Mouse (Mus musculus) kidney, embryonic 14.5 days (tissue): ENCODE results near the gene Sdccag8. TPM values are rescaled to one million over a fixed set of nuclear protein-coding genes. Genes with fewer than 3 reads are reported as not detected.

Experiments
- ATAC-seq: fragments of 200-750 bp; cut with Nextera tagmentation; 2 replicates; pipeline ENCODE4 v1.8.0; 2017; ENCODE audit warnings: moderate number of reproducible peaks, mild to moderate bottlenecking, moderate TSS enrichment, moderate library complexity; ENCODE audit not compliant: low FRiP score, low TSS enrichment
- H3K27ac ChIP-seq: fragments of 300-500 bp; sonication (generic); 2 replicates; pipeline ENCODE4 v1.5.1; 2014; ENCODE audit warnings: low read depth, mild to moderate bottlenecking, low read length, moderate library complexity, mixed read lengths
- H3K27me3 ChIP-seq: fragments of 300-500 bp; sonication (generic); 2 replicates; pipeline ENCODE4 v1.6.1; 2014; ENCODE audit warnings: mild to moderate bottlenecking, low read length; ENCODE audit not compliant: control insufficient read depth, insufficient read depth
- H3K36me3 ChIP-seq: fragments of 300-500 bp; sonication (generic); 2 replicates; pipeline ENCODE4 v1.6.1; 2014; ENCODE audit warnings: low read length, mixed read lengths; ENCODE audit not compliant: control insufficient read depth, insufficient read depth
- H3K4me1 ChIP-seq: fragments of 300-500 bp; sonication (generic); 2 replicates; pipeline ENCODE4 v1.6.1; 2014; ENCODE audit warnings: low read length, mixed read lengths; ENCODE audit not compliant: control insufficient read depth, insufficient read depth
- H3K4me2 ChIP-seq: fragments of 300-500 bp; sonication (generic); replicated peaks from 2 replicates; pipeline ENCODE4 v1.6.1; 2014; ENCODE audit warnings: low read depth, mild to moderate bottlenecking, low read length
- H3K4me3 ChIP-seq: fragments of 300-500 bp; sonication (generic); 2 replicates; pipeline ENCODE4 v1.5.1; 2014; ENCODE audit warnings: mild to moderate bottlenecking, low read length
- H3K9ac ChIP-seq: fragments of 300-500 bp; sonication (generic); 2 replicates; pipeline ENCODE4 v1.6.1; 2014; ENCODE audit warnings: low read depth, mild to moderate bottlenecking, low read length, moderate library complexity
- H3K9me3 ChIP-seq: fragments of 300-500 bp; sonication (generic); 2 replicates; pipeline ENCODE4 v1.6.1; 2016; ENCODE audit warnings: low read length; ENCODE audit not compliant: control insufficient read depth
- WGBS: fragments of 180-500 bp; shearing (Covaris S2); extraction: QIAGEN DNeasy Blood & Tissue Kit; methylation state at CpG from one replicate; pipeline ENCODE4 v1.1.7; 2014; 5-methylcytosine and 5-hydroxymethylcytosine counted together
- polyA plus RNA-seq: library from polyadenylated mRNA; unstranded; fragments of >200 nt; fragmentation: Nextera tagmentation; extraction: Ambion mirVana; gene quantifications from 2 replicates; pipeline ENCODE4 v1.2.1, GENCODE M21; 2014

Gene Sdccag8
- polyA plus RNA-seq, 1 experiment from 2014 or later = 17.0 TPM

- no peak overlapping the region for H3K27ac ChIP-seq
- no peak for ATAC-seq
- WGBS = 41% methylated on average over 6 of the region's 6 CpGs
Observed at GRCm38 (mm10) chr1:176879614-176880013, 65.2 kb downstream of the Sdccag8 start.

GRCm38 (mm10) chr1:176880101-176880500 lies 65.6 kb downstream of the Sdccag8 start:
- H3K4me3 ChIP-seq = no peak overlapping the region
- H3K27ac ChIP-seq = no peak overlapping the region
- no peak overlapping the region for H3K4me2 ChIP-seq
- no peaks in the 10 kb centered on the region for H3K4me1 ChIP-seq
- H3K9ac ChIP-seq = no peak overlapping the region
- 31% methylated on average over 5 of the region's 5 CpGs for WGBS
- H3K9me3 ChIP-seq = no peaks in the 10 kb centered on the region
- H3K27me3 ChIP-seq = no peaks in the 10 kb centered on the region
- no peak for ATAC-seq
- no peaks in the 10 kb centered on the region for H3K36me3 ChIP-seq

More at GRCm38 (mm10) chr1:176879614-176880013, 65.2 kb downstream of the Sdccag8 start:
- no peaks in the 10 kb centered on the region for H3K9me3 ChIP-seq
- no peak overlapping the region for H3K9ac ChIP-seq
- H3K4me2 ChIP-seq = no peak overlapping the region
- H3K36me3 ChIP-seq = no peaks in the 10 kb centered on the region
- no peaks in the 10 kb centered on the region for H3K4me1 ChIP-seq
- H3K4me3 ChIP-seq = no peak overlapping the region
- H3K27me3 ChIP-seq = no peaks in the 10 kb centered on the region

DNA sequence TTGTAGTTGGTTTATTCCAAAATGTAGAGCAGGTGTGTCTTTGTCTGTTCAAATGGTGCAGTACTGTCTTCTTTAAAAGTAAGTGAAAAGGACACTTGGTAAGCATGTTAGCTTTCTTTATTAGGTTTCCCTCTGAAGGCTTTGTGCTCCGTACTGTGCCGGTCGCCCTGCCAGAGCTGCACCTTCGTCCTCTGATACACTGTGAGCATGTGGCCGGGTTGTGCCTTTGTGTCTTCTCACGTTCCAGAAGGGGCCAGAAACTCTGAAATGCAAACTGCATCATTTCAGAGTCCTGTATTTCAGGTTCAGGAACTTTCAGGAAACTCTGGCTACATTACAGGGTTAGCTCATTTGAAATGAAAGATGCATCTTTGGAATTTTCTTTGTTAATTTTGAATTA lies 66.5 kb downstream of the Sdccag8 start:
- Histone ChIP-seq H3K4me3 (no peak overlapping the region), H3K36me3 (no peaks in the 10 kb centered on the region), H3K9me3 (no peaks in the 10 kb centered on the region), H3K27ac (no peak overlapping the region), H3K4me2 (no peak overlapping the region), H3K4me1 (no peaks in the 10 kb centered on the region), H3K27me3 (no peaks in the 10 kb centered on the region), H3K9ac (no peak overlapping the region)
- no peak for ATAC-seq
- WGBS = 71% methylated on average over 6 of the region's 6 CpGs

GRCm38 (mm10) chr1:176885207-176885933 lies 70.9 kb downstream of the Sdccag8 start:
- 71% methylated on average over 17 of the region's 17 CpGs for WGBS
- no peak for ATAC-seq
- H3K27ac ChIP-seq = no peak overlapping the region
- H3K9ac ChIP-seq = no peak overlapping the region
- no peaks in the 10 kb centered on the region for H3K9me3 ChIP-seq
- H3K4me2 ChIP-seq = no peak overlapping the region
- H3K4me1 ChIP-seq = no peaks in the 10 kb centered on the region
- no peaks in the 10 kb centered on the region for H3K27me3 ChIP-seq
- no peaks in the 10 kb centered on the region for H3K36me3 ChIP-seq
- H3K4me3 ChIP-seq = no peak overlapping the region

- no peak overlapping the region for H3K4me3 ChIP-seq
- no peaks in the 10 kb centered on the region for H3K9me3 ChIP-seq
- no peaks in the 10 kb centered on the region for H3K4me1 ChIP-seq
- WGBS = 86% methylated on average over 5 of the region's 5 CpGs
- H3K36me3 ChIP-seq = no peaks in the 10 kb centered on the region
- no peaks in the 10 kb centered on the region for H3K27me3 ChIP-seq
- ATAC-seq = no peak
- no peak overlapping the region for H3K9ac ChIP-seq
- H3K27ac ChIP-seq = no peak overlapping the region
- no peak overlapping the region for H3K4me2 ChIP-seq
Observed at GRCm38 (mm10) chr1:176886002-176886401, 71.5 kb downstream of the Sdccag8 start.

DNA sequence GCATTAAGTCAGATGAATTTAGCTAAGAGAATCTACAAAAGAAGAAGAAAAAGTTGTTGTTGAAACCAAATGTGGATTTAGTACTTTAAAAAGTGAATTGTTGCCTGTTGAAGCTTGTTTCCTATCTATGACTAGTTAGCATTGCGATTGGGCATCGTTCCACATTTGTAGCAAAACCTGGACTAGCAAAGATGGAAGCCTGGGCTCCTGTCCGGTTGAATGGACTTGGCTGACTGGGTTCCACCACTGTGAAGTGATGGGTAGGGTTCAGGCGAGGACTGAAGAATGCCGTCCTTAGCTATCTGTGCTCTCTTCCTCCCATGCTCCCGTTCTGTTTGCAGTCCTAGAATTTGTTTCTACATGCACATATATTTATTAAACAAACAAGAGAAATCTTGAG lies 89.3 kb downstream of the Sdccag8 start:
- Histone ChIP-seq H3K9ac (no peak overlapping the region), H3K27me3 (no peaks in the 10 kb centered on the region), H3K4me3 (no peak overlapping the region), H3K4me1 (no peaks in the 10 kb centered on the region), H3K36me3 (no peaks in the 10 kb centered on the region), H3K4me2 (no peak overlapping the region), H3K27ac (no peak overlapping the region), H3K9me3 (no peaks in the 10 kb centered on the region)
- 88% methylated on average over 6 of the region's 6 CpGs for WGBS
- no peak for ATAC-seq

GRCm38 (mm10) chr1:176915946-176916345 lies 101.5 kb downstream of the Sdccag8 start:
- Histone ChIP-seq H3K4me1 (no peaks in the 10 kb centered on the region), H3K4me3 (no peak overlapping the region), H3K27ac (no peak overlapping the region), H3K9ac (no peak overlapping the region), H3K27me3 (no peaks in the 10 kb centered on the region), H3K4me2 (no peak overlapping the region), H3K36me3 (no peaks in the 10 kb centered on the region), H3K9me3 (no peaks in the 10 kb centered on the region)
- 99% methylated on average over 2 of the region's 2 CpGs for whole genome bisulfite sequencing
- no peak for ATAC-seq

DNA sequence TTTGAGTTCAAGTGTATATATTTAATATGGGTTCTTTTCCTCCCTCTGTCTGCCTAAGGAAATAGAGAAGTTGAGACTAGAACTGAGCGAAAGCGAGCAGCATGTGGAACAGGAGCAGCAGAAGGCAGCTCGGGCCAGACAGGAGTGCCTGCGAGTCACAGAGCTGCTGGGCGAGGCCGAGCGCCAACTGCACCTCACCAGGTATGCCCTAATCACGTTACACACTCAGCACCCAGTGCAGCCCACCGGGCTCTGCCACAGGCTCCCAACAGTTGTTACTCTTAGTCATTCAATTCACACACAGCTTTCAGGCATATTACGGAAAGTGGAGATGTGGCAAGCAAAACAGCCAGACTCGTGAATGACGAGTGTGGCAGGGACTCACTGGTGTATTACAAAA lies 105.0 kb downstream of the Sdccag8 start:
- 92% methylated on average over 12 of the region's 12 CpGs for WGBS
- H3K27ac ChIP-seq = no peak overlapping the region
- H3K9me3 ChIP-seq = no peaks in the 10 kb centered on the region

DNA sequence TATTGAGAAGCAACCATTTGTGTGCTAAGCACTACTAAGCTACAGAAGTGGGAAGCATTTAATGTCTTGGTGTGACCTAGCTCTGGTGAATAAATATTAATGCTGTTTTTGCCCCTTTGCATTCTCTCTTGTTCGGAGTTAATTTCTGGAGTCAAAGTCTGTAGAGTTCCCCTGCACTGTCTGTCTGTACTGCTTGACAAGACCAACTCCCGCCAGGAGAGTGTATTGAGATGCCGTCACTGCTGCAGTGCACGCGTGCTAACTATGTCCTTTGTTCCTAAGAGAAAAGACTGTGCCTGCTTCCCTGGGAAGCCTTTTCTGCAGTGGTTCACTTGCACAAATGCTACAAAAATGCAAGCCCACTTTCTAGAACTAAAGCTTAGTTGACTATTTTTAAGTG lies 108.4 kb downstream of the Sdccag8 start:
- WGBS = 96% methylated on average over 5 of the region's 5 CpGs
- H3K4me2 ChIP-seq = no peak overlapping the region
- H3K27ac ChIP-seq = no peak overlapping the region
- H3K9me3 ChIP-seq = no peaks in the 10 kb centered on the region
- H3K4me3 ChIP-seq = no peak overlapping the region
- no peaks in the 10 kb centered on the region for H3K4me1 ChIP-seq
- H3K9ac ChIP-seq = no peak overlapping the region
- H3K27me3 ChIP-seq = no peaks in the 10 kb centered on the region
- no peak for ATAC-seq
- H3K36me3 ChIP-seq = no peaks in the 10 kb centered on the region

More for the DNA sequence above, 105.0 kb downstream of the Sdccag8 start:
- Histone ChIP-seq H3K9ac (no peak overlapping the region), H3K4me3 (no peak overlapping the region), H3K4me2 (no peak overlapping the region), H3K36me3 (no peaks in the 10 kb centered on the region), H3K27me3 (no peaks in the 10 kb centered on the region), H3K4me1 (no peaks in the 10 kb centered on the region)
- ATAC-seq = no peak
